Mouse (Mus musculus) hindbrain, embryonic 10.5 days (tissue): Measurements from ENCODE around the gene Eif4e2. TPM values are rescaled to one million over a fixed set of nuclear protein-coding genes. Genes with fewer than 3 reads are reported as not detected.

ENCODE experiments used
- DNase-seq: peaks from one replicate; pipeline ENCODE4 v3.0.0-alpha.2; 2017; ENCODE audit warnings: low spot score
- H3K27ac ChIP-seq: fragments of 300-500 bp; sonication (generic); 2 replicates; pipeline ENCODE4 v1.5.1; 2016; ENCODE audit warnings: mild to moderate bottlenecking, moderate library complexity
- H3K27me3 ChIP-seq: fragments of 300-500 bp; sonication (generic); 2 replicates; pipeline ENCODE4 v1.6.1; 2016; ENCODE audit warnings: mild to moderate bottlenecking; ENCODE audit not compliant: poor library complexity, insufficient read depth, severe bottlenecking
- H3K36me3 ChIP-seq: fragments of 300-500 bp; sonication (generic); 2 replicates; pipeline ENCODE4 v1.6.1; 2016; ENCODE audit warnings: mild to moderate bottlenecking, moderate library complexity
- H3K4me1 ChIP-seq: fragments of 300-500 bp; sonication (generic); replicated peaks from 2 replicates; pipeline ENCODE4 v1.6.1; 2016; ENCODE audit warnings: mild to moderate bottlenecking
- H3K4me3 ChIP-seq: fragments of 300-500 bp; sonication (generic); 2 replicates; pipeline ENCODE4 v1.5.1; 2016; ENCODE audit warnings: mild to moderate bottlenecking, moderate library complexity
- H3K9me3 ChIP-seq: fragments of 300-500 bp; sonication (generic); 2 replicates; pipeline ENCODE4 v1.6.1; 2016; ENCODE audit warnings: mild to moderate bottlenecking, moderate library complexity
- WGBS: fragments of 180-500 bp; shearing (Covaris S2); methylation state at CpG from one replicate; pipeline ENCODE4 v1.1.7; 2016; 5-methylcytosine and 5-hydroxymethylcytosine counted together
- polyA plus RNA-seq: library from polyadenylated mRNA; unstranded; fragments of >200 nt; fragmentation: Nextera tagmentation; extraction: Ambion mirVana; gene quantifications from 2 replicates; pipeline ENCODE4 v1.2.1, GENCODE M21; 2016

Eif4e2 gene
- polyA plus RNA-seq, 1 experiment from 2014 or later: 173 TPM

DNA sequence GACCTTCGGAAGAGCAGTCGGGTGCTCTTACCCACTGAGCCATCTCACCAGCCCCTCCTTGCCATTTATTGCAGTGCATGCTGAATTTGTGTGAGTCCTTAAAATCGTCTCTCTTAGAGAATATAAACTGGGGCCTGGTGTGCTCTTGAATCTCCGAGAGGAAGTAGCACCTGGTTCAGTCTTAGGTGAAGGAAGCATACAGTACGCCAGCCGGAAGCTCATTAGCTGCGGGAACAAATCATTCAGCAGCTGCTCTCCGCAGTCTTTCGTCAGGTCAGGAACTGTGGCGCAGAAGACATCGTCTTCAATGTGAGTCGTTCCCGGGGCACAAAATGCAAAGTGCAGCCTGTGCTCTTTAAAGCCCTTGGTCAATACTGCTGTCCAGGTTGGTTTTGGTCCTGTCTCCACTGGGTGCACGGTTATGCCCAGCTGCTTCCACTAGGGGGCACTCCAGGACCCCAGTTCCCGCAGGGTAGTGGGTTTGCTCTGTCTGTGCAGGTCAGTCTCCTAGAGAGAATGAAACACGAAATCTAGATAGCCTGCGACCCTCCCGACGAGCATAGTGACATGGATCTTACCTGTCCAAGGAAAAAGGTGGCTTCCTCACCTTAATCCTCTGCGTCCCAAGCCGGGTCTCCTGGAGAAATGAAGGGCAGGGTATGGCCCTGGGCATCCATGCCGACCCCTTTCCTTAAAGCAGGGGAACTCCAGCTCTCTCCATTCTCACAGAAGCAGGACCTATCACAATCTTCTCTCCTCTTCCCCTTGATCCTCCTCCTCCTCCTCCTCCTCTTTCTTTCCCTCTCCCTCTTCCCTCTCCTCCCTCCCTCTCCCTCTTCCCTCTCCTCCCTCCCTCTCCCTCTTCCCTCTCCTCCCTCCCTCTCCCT lies 32.5 kb downstream of the Eif4e2 start:
- peak; percentile 86 for DNase-seq
- Histone ChIP-seq H3K27me3 (no peaks in the 10 kb centered on the region), H3K27ac (no peak overlapping the region), H3K9me3 (no peaks in the 10 kb centered on the region), H3K4me1 (0 out of 2 replicates have a peak, but pooled peaks cover 9% of the 10 kb centered on the region), H3K36me3 (no peaks in the 10 kb centered on the region; the same call in 1 of the 2 replicates), H3K4me3 (no peak overlapping the region; the same call in 1 of the 2 replicates)
- whole genome bisulfite sequencing: 30% methylated on average over 22 of the region's 22 CpGs

DNA sequence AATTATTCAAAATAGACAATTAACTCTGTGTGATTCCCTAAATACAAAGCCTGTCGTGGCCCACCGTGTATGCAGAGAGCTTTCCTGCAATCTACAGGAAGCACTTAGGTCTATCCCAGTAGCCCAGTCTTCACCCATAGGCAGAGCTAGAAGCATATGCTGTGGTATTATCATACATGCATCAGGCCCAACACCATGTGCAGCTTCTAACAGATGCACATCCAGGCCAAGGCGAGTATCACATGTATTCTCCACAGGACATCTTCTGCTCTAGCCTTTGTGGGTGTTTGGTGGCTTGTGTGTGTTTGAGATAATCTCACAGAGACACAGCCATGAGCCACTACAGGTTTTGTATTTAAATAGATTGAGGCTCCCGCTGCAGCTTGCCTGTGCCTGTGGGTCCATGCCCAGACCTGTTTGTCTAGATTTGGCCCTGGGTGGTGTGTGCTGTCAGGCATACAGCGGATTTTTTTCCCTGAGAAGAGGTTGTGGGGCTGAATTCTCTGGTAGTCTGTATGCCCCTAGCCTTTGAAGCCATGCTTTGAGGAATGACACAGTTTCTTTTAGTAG lies 38.4 kb downstream of the Eif4e2 start:
- Histone ChIP-seq H3K4me3 (no peak overlapping the region), H3K27ac (no peak overlapping the region), H3K27me3 (peaks cover 2% of the 10 kb centered on the region), H3K9me3 (no peaks in the 10 kb centered on the region), H3K4me1 (peaks cover 7% of the 10 kb centered on the region; the same call in 1 of the 2 replicates), H3K36me3 (no peaks in the 10 kb centered on the region)
- no peak for DNase-seq
- whole genome bisulfite sequencing: 62% methylated on average over 5 of the region's 5 CpGs

DNA sequence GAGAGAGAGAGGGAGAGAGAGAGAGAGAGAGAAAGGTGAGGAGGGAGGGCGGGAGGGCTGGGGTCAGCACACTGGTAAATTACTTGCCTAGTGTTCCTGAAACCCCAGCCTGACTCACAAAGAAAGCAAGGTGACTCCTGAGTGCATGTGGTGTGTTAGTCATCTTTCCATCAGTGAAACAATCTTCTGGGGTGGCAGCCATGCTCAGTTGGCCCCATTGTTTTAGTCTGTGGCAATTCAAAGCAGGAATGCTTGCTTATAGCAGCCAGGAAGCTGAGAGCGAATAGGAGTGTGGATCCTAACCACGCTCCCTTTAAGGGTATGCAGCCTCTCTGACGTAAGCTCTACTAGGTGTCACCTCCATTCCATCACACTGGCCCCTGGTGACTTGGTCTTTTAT lies 41.5 kb downstream of the Eif4e2 start:
- peaks cover 30% of the 10 kb centered on the region for H3K27me3 ChIP-seq
- 66% methylated on average over 4 of the region's 4 CpGs for WGBS
- no peaks in the 10 kb centered on the region for H3K9me3 ChIP-seq
- H3K4me1 ChIP-seq: peaks cover 17% of the 10 kb centered on the region
- DNase-seq: no peak
- H3K4me3 ChIP-seq: no peak overlapping the region
- H3K36me3 ChIP-seq: no peaks in the 10 kb centered on the region
- H3K27ac ChIP-seq: no peak overlapping the region

DNA sequence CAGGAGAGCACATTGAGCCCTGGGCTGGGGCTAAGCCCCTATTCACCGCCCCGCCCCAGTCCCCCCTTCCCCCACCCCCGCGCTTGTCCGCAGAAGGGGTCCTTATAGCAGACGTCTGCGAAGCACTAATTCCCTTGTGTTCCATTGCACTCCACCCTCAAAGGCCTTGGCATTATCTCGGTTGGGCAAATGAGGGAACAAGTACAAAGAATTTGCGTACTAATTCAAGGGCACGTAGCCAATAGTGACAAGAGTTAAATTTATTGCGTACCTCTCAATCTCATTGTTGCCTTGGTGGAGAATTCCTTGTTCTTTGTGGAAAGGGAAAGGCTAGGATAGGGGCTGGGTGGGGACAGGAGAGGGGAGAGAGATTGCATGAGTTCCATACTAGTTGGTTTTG lies 44.0 kb downstream of the Eif4e2 start:
- Histone ChIP-seq H3K4me3 (no peak overlapping the region), H3K27ac (no peak overlapping the region), H3K27me3 (peaks cover 54% of the 10 kb centered on the region), H3K36me3 (no peaks in the 10 kb centered on the region), H3K4me1 (peaks cover 10% of the 10 kb centered on the region), H3K9me3 (no peaks in the 10 kb centered on the region)
- DNase-seq: no peak
- 20% methylated on average over 11 of the region's 11 CpGs for WGBS

DNA sequence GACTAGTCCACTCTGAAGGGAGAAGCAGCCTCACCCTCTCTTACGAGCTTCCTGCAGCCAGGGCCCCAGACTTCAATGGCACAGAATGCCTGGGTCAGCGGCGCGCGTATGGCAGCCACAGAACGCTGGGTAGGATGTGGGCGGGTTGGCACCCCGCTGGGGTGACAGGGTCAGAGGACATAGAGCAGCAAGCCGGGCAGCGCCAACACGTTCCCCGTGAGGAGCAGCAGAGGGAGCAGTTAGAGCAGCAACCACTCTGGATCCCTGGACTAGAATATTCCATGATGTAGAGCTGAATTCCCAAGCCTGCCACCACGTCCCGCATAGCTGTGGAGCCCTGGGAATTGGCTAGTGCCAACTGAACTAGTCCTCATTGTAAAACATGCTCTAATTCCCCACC lies 44.8 kb downstream of the Eif4e2 start:
- Histone ChIP-seq H3K27ac (no peak overlapping the region), H3K9me3 (no peaks in the 10 kb centered on the region), H3K36me3 (no peaks in the 10 kb centered on the region), H3K27me3 (peaks cover 62% of the 10 kb centered on the region), H3K4me3 (no peak overlapping the region), H3K4me1 (peaks cover 18% of the 10 kb centered on the region)
- 12% methylated on average over 14 of the region's 14 CpGs for WGBS
- peak; percentile 37 for DNase-seq

DNA sequence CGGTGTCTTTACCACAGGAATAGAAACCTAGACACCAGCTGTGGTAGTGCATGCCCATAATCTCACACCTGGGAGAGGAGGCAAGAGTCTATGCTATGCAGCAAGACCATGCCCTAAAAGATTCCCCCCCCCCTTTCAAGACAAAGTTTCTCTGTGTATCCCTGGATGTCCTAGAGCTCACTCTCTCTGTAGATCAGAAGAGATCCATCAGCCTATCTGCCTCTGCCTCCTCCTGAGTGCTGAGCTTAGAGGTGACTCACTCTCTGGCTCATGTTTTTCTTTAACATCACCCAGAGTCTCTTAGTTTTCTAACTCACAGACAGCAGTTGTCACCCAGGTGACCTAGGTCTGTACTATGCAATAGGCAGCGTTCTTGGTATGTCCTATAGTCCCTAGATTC lies 45.6 kb downstream of the Eif4e2 start:
- no peak overlapping the region for H3K4me3 ChIP-seq
- H3K4me1 ChIP-seq: peaks cover 26% of the 10 kb centered on the region
- H3K36me3 ChIP-seq: no peaks in the 10 kb centered on the region
- H3K27me3 ChIP-seq: peaks cover 71% of the 10 kb centered on the region
- DNase-seq: no peak
- H3K27ac ChIP-seq: no peak overlapping the region
- 84% methylated on average over 2 of the region's 2 CpGs for WGBS
- H3K9me3 ChIP-seq: no peaks in the 10 kb centered on the region

DNA sequence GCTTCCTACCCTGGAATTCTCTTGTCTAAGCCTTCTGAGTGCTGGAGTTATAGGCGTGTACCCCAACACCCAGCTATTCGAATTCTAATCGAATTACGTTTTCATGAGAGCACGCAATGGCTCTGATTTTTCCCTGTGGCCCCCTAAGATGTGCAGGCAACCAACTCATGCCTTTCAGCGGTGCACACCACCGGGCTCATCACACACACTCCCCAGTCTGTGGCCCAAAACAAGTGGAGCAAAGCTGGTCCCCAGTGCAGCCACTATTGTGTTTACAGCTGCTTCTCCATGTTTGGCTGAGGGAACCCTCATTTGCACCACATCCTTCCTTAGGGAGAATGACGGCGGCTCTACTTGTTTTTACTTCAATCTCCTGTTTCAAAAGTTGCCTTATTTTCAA lies 49.5 kb downstream of the Eif4e2 start:
- WGBS: 2% methylated on average over 9 of the region's 9 CpGs
- no peak for DNase-seq
- H3K4me1 ChIP-seq: peaks cover 38% of the 10 kb centered on the region
- no peaks in the 10 kb centered on the region for H3K9me3 ChIP-seq
- H3K36me3 ChIP-seq: no peaks in the 10 kb centered on the region
- no peak overlapping the region; the same call in 1 of the 2 replicates for H3K4me3 ChIP-seq
- H3K27me3 ChIP-seq: peaks cover 96% of the 10 kb centered on the region
- H3K27ac ChIP-seq: no peak overlapping the region

DNA sequence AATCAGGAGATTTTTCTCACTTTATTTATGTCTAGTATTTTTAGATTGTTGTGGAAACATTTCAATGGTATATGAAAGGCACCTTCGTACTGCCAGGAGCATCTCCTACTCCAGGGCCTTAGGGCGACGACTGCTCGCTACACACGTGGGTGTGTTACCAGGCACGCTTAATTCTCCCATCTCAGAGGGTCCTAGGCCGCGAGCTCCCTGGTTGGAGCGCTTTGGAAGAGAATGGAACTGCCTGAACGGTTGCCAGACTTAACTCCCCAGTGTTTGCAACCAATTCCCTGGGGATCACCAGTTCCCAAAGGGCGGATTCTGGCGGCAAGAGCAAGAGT lies 50.1 kb downstream of the Eif4e2 start:
- peaks cover 33% of the 10 kb centered on the region for H3K4me1 ChIP-seq
- no peak for DNase-seq
- peak overlapping the region; percentile 67 for H3K4me3 ChIP-seq
- WGBS: under 1% methylated on average over 12 of the region's 12 CpGs
- no peak overlapping the region for H3K27ac ChIP-seq
- H3K27me3 ChIP-seq: peaks cover 96% of the 10 kb centered on the region
- H3K9me3 ChIP-seq: no peaks in the 10 kb centered on the region
- no peaks in the 10 kb centered on the region for H3K36me3 ChIP-seq

DNA sequence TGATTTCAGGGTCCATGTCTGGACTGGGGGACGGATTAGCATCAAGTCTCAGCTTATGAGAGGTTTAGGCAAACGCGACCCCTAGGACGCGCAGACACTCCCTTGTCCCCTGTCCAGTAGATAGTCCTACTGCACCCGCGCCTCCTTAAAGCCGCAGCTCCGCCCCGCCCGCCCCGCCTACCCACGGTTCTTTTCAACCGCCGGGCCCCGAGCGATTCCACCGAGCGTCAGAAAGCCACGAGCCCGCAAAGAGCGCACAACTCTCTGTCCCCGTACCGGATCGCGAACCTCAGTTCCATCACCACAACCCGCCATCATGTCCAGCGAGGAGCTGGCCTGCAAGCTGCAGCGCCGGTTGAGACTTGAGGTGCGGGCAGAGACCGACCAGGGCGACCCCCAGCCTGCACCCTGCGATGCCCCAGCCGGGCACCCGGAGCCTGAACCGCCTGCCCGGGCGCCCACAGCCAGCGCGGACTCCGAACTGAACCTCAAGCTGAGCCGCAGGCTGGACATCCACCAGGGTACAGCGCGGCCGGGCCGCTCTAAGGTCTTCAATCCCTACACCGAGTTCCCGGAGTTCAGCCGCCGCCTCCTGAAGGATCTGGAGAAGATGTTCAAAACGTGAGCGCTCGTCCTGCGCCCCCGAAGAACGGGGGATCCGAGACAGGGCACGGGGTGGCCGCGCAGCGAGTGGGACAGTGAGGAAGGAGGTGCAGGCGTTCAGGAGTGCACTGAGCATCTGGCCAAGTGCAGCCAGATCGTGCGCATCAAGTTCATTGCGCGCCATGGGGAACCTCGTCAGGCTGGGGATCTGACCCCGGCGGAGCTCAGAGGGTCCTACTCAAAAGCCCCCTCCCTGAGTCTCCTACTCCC lies 50.7 kb downstream of the Eif4e2 start, which contains the start of gene Efhd1:
TSS of gene Efhd1 (plus strand) at position 230 of the 873 bp plus-strand sequence.
- Histone ChIP-seq H3K4me3 (peak within 1 kb of the TSS; percentile 67), H3K36me3 (no peaks in the 10 kb centered on the region), H3K27ac (peak within 1 kb of the TSS; percentile 64; the same call in 1 of the 2 replicates), H3K27me3 (peaks cover 96% of the 10 kb centered on the region), H3K4me1 (peaks cover 33% of the 10 kb centered on the region), H3K9me3 (no peaks in the 10 kb centered on the region)
- under 1% methylated on average over 70 of the region's 70 CpGs for WGBS
- DNase-seq: peak; percentile 73

DNA sequence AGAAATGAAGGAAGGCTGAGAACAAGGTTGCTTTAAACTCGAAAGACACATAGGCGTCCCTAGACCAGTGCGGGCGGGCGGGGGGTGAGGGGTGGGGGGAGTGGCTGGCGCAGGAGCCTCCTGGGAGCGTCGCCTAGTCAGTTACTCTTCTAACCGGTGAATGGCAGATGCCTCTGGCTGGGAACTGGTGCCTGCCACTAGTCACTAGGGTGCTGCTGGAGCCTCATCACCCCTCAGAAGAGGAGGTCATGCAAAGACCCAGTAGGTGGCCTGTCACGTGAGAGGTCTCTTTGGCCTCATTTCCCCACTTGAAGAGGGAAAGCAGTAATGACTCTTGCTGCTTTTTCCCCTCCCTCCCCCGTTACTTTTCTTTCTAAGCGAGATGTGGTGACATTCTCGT lies 51.5 kb downstream of the Eif4e2 start:
- peak; percentile 28 for DNase-seq
- Histone ChIP-seq H3K4me3 (peak overlapping the region; percentile 67), H3K36me3 (no peaks in the 10 kb centered on the region), H3K27ac (no peak overlapping the region), H3K27me3 (peaks cover 99% of the 10 kb centered on the region), H3K9me3 (no peaks in the 10 kb centered on the region), H3K4me1 (peaks cover 42% of the 10 kb centered on the region)
- WGBS: under 1% methylated on average over 13 of the region's 13 CpGs

DNA sequence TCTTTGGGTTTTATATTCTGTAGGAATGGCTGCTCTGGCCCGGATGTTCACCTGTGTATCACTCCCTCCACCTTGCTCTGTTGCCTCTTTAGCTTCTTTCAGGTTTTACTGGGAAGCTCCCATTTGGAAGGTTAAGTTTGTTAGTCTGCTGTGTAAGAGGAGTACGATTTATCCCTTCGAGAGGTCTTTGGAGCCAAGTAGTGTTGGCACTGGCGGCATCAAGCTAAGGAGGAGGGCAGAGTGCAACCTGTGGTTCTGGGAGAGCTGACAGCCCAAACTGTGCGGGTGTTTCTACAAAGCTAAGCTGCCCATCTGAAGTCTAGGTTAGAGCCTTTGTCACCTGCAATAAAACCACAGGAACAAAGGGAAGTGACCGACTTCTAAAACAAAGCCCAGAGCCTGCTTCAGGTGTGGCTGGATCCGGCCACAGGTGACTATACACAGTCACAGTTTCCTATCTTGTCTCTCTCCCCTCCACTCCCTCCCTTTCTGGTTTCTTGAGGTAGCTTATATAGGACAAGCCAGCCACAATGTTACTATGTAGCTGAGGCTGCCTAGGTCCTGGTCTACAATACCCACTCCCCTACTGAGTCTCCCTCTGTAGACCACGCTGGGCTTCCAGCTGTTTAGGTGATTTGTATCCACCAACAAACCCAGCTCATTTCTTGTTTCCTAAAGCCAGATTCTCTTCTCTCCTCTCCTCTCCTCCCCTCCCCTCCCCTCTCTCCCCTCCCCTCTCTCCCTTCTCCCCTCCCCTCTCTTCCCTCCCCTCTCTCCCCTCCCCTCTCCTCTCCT lies 52.8 kb downstream of the Eif4e2 start:
- 25% methylated on average over 8 of the region's 8 CpGs for WGBS
- no peak overlapping the region for H3K4me3 ChIP-seq
- H3K36me3 ChIP-seq: no peaks in the 10 kb centered on the region
- DNase-seq: no peak
- H3K27me3 ChIP-seq: peaks cover 97% of the 10 kb centered on the region
- H3K4me1 ChIP-seq: peaks cover 55% of the 10 kb centered on the region
- H3K9me3 ChIP-seq: no peaks in the 10 kb centered on the region
- no peak overlapping the region for H3K27ac ChIP-seq

DNA sequence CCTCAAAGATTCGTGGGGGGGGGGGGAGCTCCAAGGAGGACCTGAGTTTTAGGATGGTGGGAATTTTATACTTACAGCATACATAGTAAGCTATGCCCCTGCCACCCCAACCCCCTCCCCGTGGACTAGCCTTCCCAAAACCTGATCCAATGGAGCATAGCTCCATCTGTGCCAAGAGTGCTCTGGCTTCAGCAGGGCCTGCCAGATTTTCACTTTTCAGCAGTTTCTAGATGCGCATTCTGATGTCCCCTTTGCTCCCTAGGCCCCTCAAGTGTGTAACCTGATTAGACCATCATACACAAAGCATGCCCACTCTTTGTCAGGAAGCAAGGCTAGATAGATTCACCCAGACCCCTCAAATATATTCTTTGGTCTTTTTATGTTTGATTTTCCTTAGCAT lies 56.5 kb downstream of the Eif4e2 start:
- peak overlapping the region; percentile 81 for H3K27ac ChIP-seq
- WGBS: 17% methylated on average over 3 of the region's 3 CpGs
- no peaks in the 10 kb centered on the region for H3K36me3 ChIP-seq
- H3K9me3 ChIP-seq: no peaks in the 10 kb centered on the region
- no peak for DNase-seq
- H3K4me1 ChIP-seq: peaks cover 46% of the 10 kb centered on the region
- H3K4me3 ChIP-seq: peak overlapping the region; percentile 23; the same call in 1 of the 2 replicates
- H3K27me3 ChIP-seq: peaks cover 73% of the 10 kb centered on the region
